Mouse (Mus musculus): ENCODE data around the gene Hs3st6.
"Not testable (repeated sequence)": the region's sequence is repeated elsewhere in the genome, so short reads cannot be mapped to it uniquely, and the experiment has no call there.

Gene Hs3st6

GRCm38 (mm10) chr17:24752415-24753394, at the start of gene Hs3st6:
TSS of gene Hs3st6 (plus strand) at chr17:24752988.
- DNase-seq (ENCODE audit: low spot score in 2 of 2), result no peak

- DNase-seq (ENCODE audit: low spot score in 2 of 2), result no peak
Observed at GRCm38 (mm10) chr17:24705821-24706220, 47.0 kb upstream of the Hs3st6 start.

GRCm38 (mm10) chr17:24706982-24707800, 45.6 kb upstream of the Hs3st6 start, which contains the start of gene Tbl3:
TSS of gene Tbl3 (minus strand) at chr17:24707660.
- peak; percentile 93 to 95 for DNase-seq (ENCODE audit: low spot score in 2 of 2)

GRCm38 (mm10) chr17:24707801-24708425, 44.9 kb upstream of the Hs3st6 start:
- no peak for DNase-seq (ENCODE audit: low spot score in 2 of 2)

- DNase-seq (ENCODE audit: low spot score in 2 of 2), result no peak
Observed at GRCm38 (mm10) chr17:24708646-24709045, 44.1 kb upstream of the Hs3st6 start.

- no peak for DNase-seq (ENCODE audit: low spot score in 2 of 2)
Observed at GRCm38 (mm10) chr17:24715556-24715955, 37.2 kb upstream of the Hs3st6 start.

- DNase-seq (ENCODE audit: low spot score in 2 of 2), result no peak
Observed at GRCm38 (mm10) chr17:24716166-24716682, 36.6 kb upstream of the Hs3st6 start.

GRCm38 (mm10) chr17:24717943-24718342, 34.8 kb upstream of the Hs3st6 start, which contains the start of the genes Rnf151 and Rps2:
TSS of gene Rnf151 (minus strand) at chr17:24718063.
TSS of gene Rps2 (plus strand) at chr17:24718116.
- no peak for DNase-seq (ENCODE audit: low spot score in 2 of 2)

GRCm38 (mm10) chr17:24718938-24719337, 33.9 kb upstream of the Hs3st6 start:
- not testable (repeated sequence) for DNase-seq (ENCODE audit: low spot score in 2 of 2)

GRCm38 (mm10) chr17:24719494-24720222, 33.1 kb upstream of the Hs3st6 start:
- DNase-seq (ENCODE audit: low spot score in 2 of 2), result peak; percentile 99

- not testable (repeated sequence) for DNase-seq (ENCODE audit: low spot score in 2 of 2)
Observed at GRCm38 (mm10) chr17:24720616-24721015, 32.2 kb upstream of the Hs3st6 start.

GRCm38 (mm10) chr17:24721383-24721955, 31.3 kb upstream of the Hs3st6 start:
- DNase-seq (ENCODE audit: low spot score in 2 of 2), result not testable (repeated sequence)

GRCm38 (mm10) chr17:24722220-24722924, 30.4 kb upstream of the Hs3st6 start:
- DNase-seq (ENCODE audit: low spot score in 2 of 2), result no peak

- no peak for DNase-seq (ENCODE audit: low spot score in 2 of 2)
Observed at GRCm38 (mm10) chr17:24723122-24723880, 29.5 kb upstream of the Hs3st6 start.

- DNase-seq (ENCODE audit: low spot score in 2 of 2), result no peak
Observed at GRCm38 (mm10) chr17:24723881-24724180, 29.0 kb upstream of the Hs3st6 start.

GRCm38 (mm10) chr17:24724184-24724583, 28.6 kb upstream of the Hs3st6 start, which contains the start of gene Ndufb10:
TSS of gene Ndufb10 (minus strand) at chr17:24724478.
- DNase-seq (ENCODE audit: low spot score in 2 of 2), result peak; percentile 88 to 92

- DNase-seq (ENCODE audit: low spot score in 2 of 2), result no peak
Observed at GRCm38 (mm10) chr17:24725637-24726390, 27.0 kb upstream of the Hs3st6 start.

- no peak for DNase-seq (ENCODE audit: low spot score in 2 of 2)
Observed at GRCm38 (mm10) chr17:24727618-24728017, 25.2 kb upstream of the Hs3st6 start, which contains the start of gene Rpl3l. TSS of gene Rpl3l (plus strand) at chr17:24727820.

Measured in right cerebral cortex, postnatal 36 days (tissue).